Mouse (Mus musculus) lung, postnatal 10 days (tissue): Measurements from ENCODE around the gene Cd8b1.

Source experiments
- DNase-seq: peaks from one replicate; pipeline ENCODE4 v3.0.0; 2021

Gene Cd8b1

GRCm38 (mm10) chr6:71352201-71352600, 29.6 kb downstream of the Cd8b1 start:
- DNase-seq = no peak

GRCm38 (mm10) chr6:71352866-71353427, 30.4 kb downstream of the Cd8b1 start:
- DNase-seq = no peak

GRCm38 (mm10) chr6:71353722-71354121, 31.1 kb downstream of the Cd8b1 start:
- DNase-seq = no peak

- DNase-seq = no peak
Observed at GRCm38 (mm10) chr6:71357493-71357892, 34.9 kb downstream of the Cd8b1 start.

GRCm38 (mm10) chr6:71360221-71360620, 37.6 kb downstream of the Cd8b1 start:
- DNase-seq = no peak

- DNase-seq = no peak
Observed at GRCm38 (mm10) chr6:71360751-71361150, 38.2 kb downstream of the Cd8b1 start.

GRCm38 (mm10) chr6:71361156-71361670, 38.6 kb downstream of the Cd8b1 start:
- no peak for DNase-seq

- no peak for DNase-seq
Observed at GRCm38 (mm10) chr6:71363995-71364394, 41.4 kb downstream of the Cd8b1 start.

- no peak for DNase-seq
Observed at GRCm38 (mm10) chr6:71369416-71369815, 46.8 kb downstream of the Cd8b1 start.

- no peak for DNase-seq
Observed at GRCm38 (mm10) chr6:71371085-71371605, 48.6 kb downstream of the Cd8b1 start.

- DNase-seq = no peak
Observed at GRCm38 (mm10) chr6:71372041-71372720, 49.6 kb downstream of the Cd8b1 start.

- no peak for DNase-seq
Observed at GRCm38 (mm10) chr6:71373249-71373775, 50.7 kb downstream of the Cd8b1 start, which contains the start of gene Cd8a. Cd8a (plus strand) TSS chr6:71373427.

- DNase-seq = no peak
Observed at GRCm38 (mm10) chr6:71374311-71374829, 51.8 kb downstream of the Cd8b1 start.

- DNase-seq = no peak
Observed at GRCm38 (mm10) chr6:71374921-71375320, 52.3 kb downstream of the Cd8b1 start.

GRCm38 (mm10) chr6:71376711-71377110, 54.1 kb downstream of the Cd8b1 start:
- DNase-seq = no peak

GRCm38 (mm10) chr6:71381654-71382053, 59.1 kb downstream of the Cd8b1 start:
- no peak for DNase-seq
